Mouse (Mus musculus) lung, postnatal 10 days (tissue): ENCODE measurements at regions not wholly inside any gene's neighbourhood (a gene's known extent, or its start where the extent isn't known, plus 50 kb on each side); places are given as distances from the start of the nearest gene placed in this dataset.
A peak's percentile ranks its signal among the peaks of the same experiment; 100 is the strongest.

ENCODE experiments used
- DNase-seq: peaks from one replicate; pipeline ENCODE4 v3.0.0; 2021

GRCm38 (mm10) chr17:48592457-48592856 is 137.8 kb downstream of the Unc5cl start:
- DNase-seq, result no peak

GRCm38 (mm10) chr17:48595418-48595963 is 140.8 kb downstream of the Unc5cl start:
- DNase-seq, result no peak

- peak; percentile 11 for DNase-seq
These were observed 141.7 kb downstream of the Unc5cl start for GRCm38 (mm10) chr17:48596406-48596805.

GRCm38 (mm10) chr17:48597301-48597700 is 142.6 kb downstream of the Unc5cl start:
- DNase-seq, result no peak

- no peak for DNase-seq
These were observed 143.9 kb downstream of the Unc5cl start for GRCm38 (mm10) chr17:48598471-48599141.

- peak; percentile 13 for DNase-seq
These were observed 145.5 kb downstream of the Unc5cl start for GRCm38 (mm10) chr17:48600176-48600575.

GRCm38 (mm10) chr17:48602554-48602953 is 147.9 kb downstream of the Unc5cl start:
- DNase-seq, result peak; percentile 72

- no peak for DNase-seq
These were observed 152.1 kb downstream of the Unc5cl start for GRCm38 (mm10) chr17:48606767-48607166.

- DNase-seq, result no peak
These were observed 153.6 kb downstream of the Unc5cl start for GRCm38 (mm10) chr17:48608315-48608714.

GRCm38 (mm10) chr17:48610107-48610506 is 155.4 kb downstream of the Unc5cl start:
- no peak for DNase-seq

GRCm38 (mm10) chr17:48610806-48611205 is 156.1 kb downstream of the Unc5cl start:
- no peak for DNase-seq

- DNase-seq, result no peak
These were observed 158.8 kb downstream of the Unc5cl start for GRCm38 (mm10) chr17:48613491-48613890.

GRCm38 (mm10) chr17:48615248-48615647 is 160.5 kb downstream of the Unc5cl start:
- no peak for DNase-seq

- no peak for DNase-seq
These were observed 161.5 kb downstream of the Unc5cl start for GRCm38 (mm10) chr17:48616205-48616604.

GRCm38 (mm10) chr17:48620896-48621295 is 166.2 kb downstream of the Unc5cl start:
- no peak for DNase-seq

GRCm38 (mm10) chr17:48621676-48622075 is 167.0 kb downstream of the Unc5cl start:
- no peak for DNase-seq

- DNase-seq, result no peak
These were observed 170.2 kb downstream of the Unc5cl start for GRCm38 (mm10) chr17:48624937-48625336.

GRCm38 (mm10) chr17:48625971-48626370 is 171.3 kb downstream of the Unc5cl start:
- no peak for DNase-seq

- no peak for DNase-seq
These were observed 184.9 kb downstream of the Unc5cl start for GRCm38 (mm10) chr17:48639611-48640010.

GRCm38 (mm10) chr17:48643533-48644019 is 188.9 kb downstream of the Unc5cl start:
- no peak for DNase-seq

GRCm38 (mm10) chr17:48645056-48645455 is 190.4 kb downstream of the Unc5cl start:
- DNase-seq, result no peak

GRCm38 (mm10) chr17:48646626-48647195 is 192.0 kb downstream of the Unc5cl start:
- DNase-seq, result no peak

- DNase-seq, result no peak
These were observed 192.7 kb downstream of the Unc5cl start for GRCm38 (mm10) chr17:48647431-48647830.

- no peak for DNase-seq
These were observed 195.9 kb downstream of the Unc5cl start for GRCm38 (mm10) chr17:48650556-48650955.
